Mouse (Mus musculus) brain, embryonic 14.5 days (tissue): ENCODE data around the gene Sipa1l1.

ENCODE experiments used
- CTCF ChIP-seq: fragments of 200-500 bp; IDR thresholded peaks from 2 replicates; pipeline ENCODE4 v1.5.1; 2012; ENCODE audit warnings: inconsistent platforms, mild to moderate bottlenecking, moderate library complexity, borderline replicate concordance; ENCODE audit not compliant: insufficient read depth, insufficient read length; ENCODE audit errors: extremely low read depth
- POLR2A ChIP-seq: fragments of 200-500 bp; IDR thresholded peaks from 2 replicates; pipeline ENCODE4 v1.6.1; 2012; ENCODE audit warnings: mild to moderate bottlenecking, inconsistent platforms, borderline replicate concordance; ENCODE audit not compliant: poor library complexity, insufficient read depth, insufficient read length, severe bottlenecking; ENCODE audit errors: extremely low read depth

DNA sequence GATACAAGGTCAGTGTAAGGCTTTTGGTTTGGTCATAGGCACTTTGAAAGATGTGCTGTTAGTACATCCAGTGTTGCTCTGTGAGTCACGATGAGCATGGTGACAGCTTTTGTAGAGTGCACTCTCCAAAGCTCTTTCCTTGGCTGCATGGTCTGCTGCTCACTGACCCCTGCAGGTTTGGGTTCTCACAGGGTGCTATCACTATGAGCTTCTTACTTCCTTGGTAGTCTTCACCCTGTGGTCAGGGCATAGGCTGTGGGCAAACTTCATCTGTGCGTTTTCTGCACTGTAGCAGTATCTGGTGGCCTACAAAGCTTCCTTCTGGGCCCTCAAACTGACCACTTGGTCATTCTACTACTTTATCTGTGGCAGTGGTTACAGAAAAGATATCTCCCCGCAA, 144.0 kb downstream of the Sipa1l1 start:
- TF ChIP-seq POLR2A (no peak), CTCF (no peak)
